Mouse (Mus musculus) ES-E14 (cell line): ENCODE measurements around the gene Kbtbd6.

ENCODE experiments used
- CHD2 ChIP-seq: IDR thresholded peaks from 2 replicates; pipeline ENCODE4 v1.6.1; 2014; ENCODE audit warnings: mild to moderate bottlenecking, low read depth, low read length, inconsistent platforms
- HCFC1 ChIP-seq: IDR thresholded peaks from 2 replicates; pipeline ENCODE4 v1.6.1; 2012; ENCODE audit warnings: low read length, inconsistent platforms, borderline replicate concordance; ENCODE audit not compliant: insufficient read depth
- MAFK ChIP-seq: IDR thresholded peaks from 2 replicates; pipeline ENCODE4 v1.6.1; 2014; ENCODE audit warnings: mild to moderate bottlenecking, low read depth, low read length, inconsistent platforms; ENCODE audit not compliant: insufficient read depth
- ZC3H11A ChIP-seq: IDR thresholded peaks from 2 replicates; pipeline ENCODE4 v1.6.1; 2012; ENCODE audit warnings: low read depth, mild to moderate bottlenecking, inconsistent platforms, low read length, borderline replicate concordance
- ZNF384 ChIP-seq: IDR thresholded peaks from 2 replicates; pipeline ENCODE4 v1.6.1; 2012; ENCODE audit warnings: low read depth, low read length, inconsistent platforms

- no peak for TF ChIP-seq ZNF384
- TF ChIP-seq ZC3H11A = no peak
- no peak for TF ChIP-seq HCFC1
- TF ChIP-seq MAFK = peak; percentile 79
- no peak for TF ChIP-seq CHD2
Measured at GRCm38 (mm10) chr14:79481339-79482151, 29.9 kb downstream of the Kbtbd6 start, which contains the start of gene Wbp4.
